Mouse (Mus musculus) C2C12 (cell line): Measurements from ENCODE around the gene St3gal3.

ENCODE experiments used
- CTCF ChIP-seq: IDR thresholded peaks from one replicate; pipeline ENCODE4 v1.5.1; 2011; ENCODE audit not compliant: control insufficient read depth, insufficient read depth, insufficient read length
- MAX ChIP-seq: IDR thresholded peaks from one replicate; pipeline ENCODE4 v1.6.1; 2011; ENCODE audit warnings: mild to moderate bottlenecking, control low read depth

DNA sequence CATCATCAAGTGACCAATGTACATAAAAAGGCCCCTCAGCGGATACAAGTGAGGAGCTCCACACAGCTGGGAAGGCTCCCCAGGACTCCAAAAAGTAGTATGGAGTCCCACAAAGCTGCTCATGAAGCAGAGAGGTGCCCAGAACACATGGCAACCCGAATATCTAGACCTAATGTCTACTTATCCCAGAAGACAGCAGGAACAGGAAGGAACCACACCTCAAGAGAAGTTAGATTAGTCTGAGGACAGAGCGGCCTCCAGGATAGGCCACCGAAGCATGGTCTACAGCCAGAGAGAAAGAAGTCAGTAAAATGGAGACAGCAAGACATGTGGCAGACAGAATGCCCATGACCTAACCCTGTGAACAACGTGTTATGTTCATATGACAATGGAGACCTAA lies 20.2 kb upstream of the St3gal3 start:
- TF ChIP-seq CTCF, result no peak
- no peak for TF ChIP-seq MAX
